Mouse (Mus musculus) small intestine, adult 2 months (tissue): ENCODE data around the gene Olfr1348.

Experiments used
- CTCF ChIP-seq: fragments of 200-500 bp; IDR thresholded peaks from 2 replicates; pipeline ENCODE4 v1.5.1; 2012; ENCODE audit warnings: low read depth, mild to moderate bottlenecking, control low read depth, inconsistent platforms, low read length, moderate library complexity, mixed read lengths; ENCODE audit not compliant: insufficient replicate concordance, insufficient read length; ENCODE audit errors: extremely low read depth
- POLR2A ChIP-seq: fragments of 200-500 bp; IDR thresholded peaks from 2 replicates; pipeline ENCODE4 v1.6.1; 2012; ENCODE audit warnings: low read depth, mild to moderate bottlenecking, control low read depth, inconsistent platforms, low read length, moderate library complexity

- no peak for TF ChIP-seq CTCF
- no peak for TF ChIP-seq POLR2A
Measured at GRCm38 (mm10) chr7:6522850-6523249, 14.3 kb upstream of the Olfr1348 start, which contains the start of gene Olfr1349.
